Mouse (Mus musculus): ENCODE data around the gene Sf3a1. TPM values are rescaled to one million over a fixed set of nuclear protein-coding genes. Genes with fewer than 3 reads are reported as not detected.
"Not testable (repeated sequence)": the region's sequence is repeated elsewhere in the genome, so short reads cannot be mapped to it uniquely, and the experiment has no call there.

The Sf3a1 gene
- polyA plus RNA-seq, 1 experiment from 2014 or later, result 34.1 TPM

DNA sequence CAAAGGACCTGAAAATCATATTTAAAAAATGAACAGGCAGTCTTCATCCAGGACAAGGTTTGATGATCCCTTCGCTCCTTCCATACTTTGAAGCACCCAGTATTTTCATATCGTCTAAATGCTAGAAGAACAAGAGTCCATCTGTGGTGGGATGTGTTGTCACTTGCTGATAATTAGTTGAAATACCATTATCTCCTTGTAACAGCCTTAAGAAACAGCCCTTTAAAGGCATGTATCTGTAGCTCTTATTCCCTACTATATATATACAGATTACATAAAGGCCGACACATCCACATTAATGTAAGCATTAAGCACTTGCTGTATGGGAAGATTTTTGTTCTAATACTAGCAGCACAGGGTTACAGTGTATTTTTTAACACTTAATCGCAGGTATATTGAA is 31.7 kb upstream of the Sf3a1 start:
- H3K9me3 ChIP-seq (replicated peaks; ENCODE audit: control insufficient read depth, low read length), result peaks cover 12% of the 10 kb centered on the region
- not testable (repeated sequence) for H3K36me3 ChIP-seq (ENCODE audit: control insufficient read depth, insufficient read depth); ATAC-seq (replicated peaks; ENCODE audit: extremely low read depth, insufficient read depth, low FRiP score); H3K27ac ChIP-seq (ENCODE audit: low read length); H3K4me3 ChIP-seq (ENCODE audit: low read length); H3K9ac ChIP-seq (ENCODE audit: low read length); H3K4me2 ChIP-seq (ENCODE audit: low read depth, low read length); H3K4me1 ChIP-seq (ENCODE audit: control insufficient read depth, insufficient read depth, low read length); H3K27me3 ChIP-seq (ENCODE audit: control insufficient read depth, insufficient read depth, low read length)
- WGBS, result 88% methylated on average over 4 of the region's 4 CpGs

- no peaks in the 10 kb centered on the region for H3K9me3 ChIP-seq (replicated peaks; ENCODE audit: control insufficient read depth, low read length)
- no peaks in the 10 kb centered on the region for H3K27me3 ChIP-seq (ENCODE audit: control insufficient read depth, insufficient read depth, low read length)
- H3K4me3 ChIP-seq (ENCODE audit: low read length), result no peak overlapping the region
- H3K9ac ChIP-seq (ENCODE audit: low read length), result no peak overlapping the region
- ATAC-seq (replicated peaks; ENCODE audit: extremely low read depth, insufficient read depth, low FRiP score), result no peak
- H3K27ac ChIP-seq (ENCODE audit: low read length), result no peak overlapping the region
- no peaks in the 10 kb centered on the region for H3K36me3 ChIP-seq (ENCODE audit: control insufficient read depth, insufficient read depth)
- WGBS, result 48% methylated on average over 3 of the region's 3 CpGs
- no peak overlapping the region for H3K4me2 ChIP-seq (ENCODE audit: low read depth, low read length)
- H3K4me1 ChIP-seq (ENCODE audit: control insufficient read depth, insufficient read depth, low read length), result peaks cover 14% of the 10 kb centered on the region
Measured at GRCm38 (mm10) chr11:4133450-4133849, 26.7 kb upstream of the Sf3a1 start.

- no peak overlapping the region for H3K4me3 ChIP-seq (ENCODE audit: low read length)
- peak overlapping the region; percentile 94; the same call in 1 of the 2 replicates for H3K4me2 ChIP-seq (ENCODE audit: low read depth, low read length)
- WGBS, result 54% methylated on average over 6 of the region's 6 CpGs
Measured at GRCm38 (mm10) chr11:4134400-4134799, 25.8 kb upstream of the Sf3a1 start.

GRCm38 (mm10) chr11:4134986-4135935 is 24.9 kb upstream of the Sf3a1 start, which contains the start of gene Rnf215:
Gene Rnf215 (plus strand): TSS chr11:4135202.
- WGBS, result 3% methylated on average over 65 of the region's 66 CpGs
- peak; percentile 95 for ATAC-seq (replicated peaks; ENCODE audit: extremely low read depth, insufficient read depth, low FRiP score)
- Histone ChIP-seq H3K9me3 (replicated peaks; ENCODE audit: control insufficient read depth, low read length) (no peaks in the 10 kb centered on the region), H3K4me2 (ENCODE audit: low read depth, low read length) (peak within 1 kb of the TSS; percentile 94), H3K36me3 (ENCODE audit: control insufficient read depth, insufficient read depth) (peaks cover 3% of the 10 kb centered on the region; the same call in 1 of the 2 replicates), H3K4me3 (ENCODE audit: low read length) (peak within 1 kb of the TSS; percentile 93), H3K9ac (ENCODE audit: low read length) (peak within 1 kb of the TSS; percentile 97), H3K4me1 (ENCODE audit: control insufficient read depth, insufficient read depth, low read length) (peaks cover 14% of the 10 kb centered on the region), H3K27ac (ENCODE audit: low read length) (peak within 1 kb of the TSS; percentile 87), H3K27me3 (ENCODE audit: control insufficient read depth, insufficient read depth, low read length) (no peaks in the 10 kb centered on the region)

More at GRCm38 (mm10) chr11:4134400-4134799, 25.8 kb upstream of the Sf3a1 start:
- Histone ChIP-seq H3K27ac (ENCODE audit: low read length) (no peak overlapping the region), H3K27me3 (ENCODE audit: control insufficient read depth, insufficient read depth, low read length) (no peaks in the 10 kb centered on the region), H3K9me3 (replicated peaks; ENCODE audit: control insufficient read depth, low read length) (no peaks in the 10 kb centered on the region), H3K9ac (ENCODE audit: low read length) (no peak overlapping the region), H3K36me3 (ENCODE audit: control insufficient read depth, insufficient read depth) (no peaks in the 10 kb centered on the region), H3K4me1 (ENCODE audit: control insufficient read depth, insufficient read depth, low read length) (peaks cover 14% of the 10 kb centered on the region)
- ATAC-seq (replicated peaks; ENCODE audit: extremely low read depth, insufficient read depth, low FRiP score), result no peak

DNA sequence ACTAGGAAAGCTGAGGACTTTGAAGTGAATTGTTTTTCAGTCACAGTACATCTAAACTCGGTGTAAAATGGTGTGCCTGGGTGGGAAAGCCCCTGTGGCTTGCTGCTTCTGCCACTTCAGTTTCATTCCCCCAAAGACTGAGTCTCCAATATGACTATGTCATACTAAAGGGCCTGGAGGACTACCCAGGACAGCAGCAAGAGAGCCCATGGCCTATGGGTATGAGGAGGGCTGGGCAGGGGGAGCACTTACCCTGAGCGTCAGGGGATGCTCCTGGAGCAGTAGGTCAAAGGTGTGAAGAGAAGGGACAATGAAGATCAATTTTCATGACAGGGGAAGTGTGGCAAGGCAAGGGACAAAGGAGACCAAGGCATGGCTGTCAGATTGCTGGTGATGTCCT is 21.2 kb upstream of the Sf3a1 start:
- Histone ChIP-seq H3K9me3 (replicated peaks; ENCODE audit: control insufficient read depth, low read length) (no peaks in the 10 kb centered on the region), H3K27me3 (ENCODE audit: control insufficient read depth, insufficient read depth, low read length) (no peaks in the 10 kb centered on the region), H3K4me2 (ENCODE audit: low read depth, low read length) (no peak overlapping the region), H3K9ac (ENCODE audit: low read length) (no peak overlapping the region), H3K27ac (ENCODE audit: low read length) (no peak overlapping the region), H3K36me3 (ENCODE audit: control insufficient read depth, insufficient read depth) (peaks cover 31% of the 10 kb centered on the region), H3K4me1 (ENCODE audit: control insufficient read depth, insufficient read depth, low read length) (peaks cover 14% of the 10 kb centered on the region), H3K4me3 (ENCODE audit: low read length) (no peak overlapping the region)
- WGBS, result 88% methylated on average over 2 of the region's 2 CpGs
- ATAC-seq (replicated peaks; ENCODE audit: extremely low read depth, insufficient read depth, low FRiP score), result no peak

DNA sequence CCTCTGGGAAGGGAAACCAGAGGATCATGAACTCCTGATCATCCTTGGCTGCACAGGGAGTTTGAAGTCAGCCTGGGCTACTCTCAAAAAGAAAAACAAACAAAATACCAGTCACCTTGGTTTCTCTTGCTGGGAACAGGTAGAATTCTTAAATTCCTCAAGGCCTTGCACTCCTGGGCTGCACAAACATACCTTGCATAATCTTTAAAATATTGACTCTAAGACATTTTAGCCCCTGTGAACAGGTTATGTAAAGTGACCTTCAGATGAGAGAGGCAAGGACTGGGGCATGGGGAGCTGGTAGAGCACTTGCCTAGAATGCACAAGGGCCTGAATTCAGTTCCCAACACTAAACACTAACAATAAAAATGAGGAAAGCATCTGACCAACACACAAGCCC is 18.6 kb upstream of the Sf3a1 start:
- Histone ChIP-seq H3K4me2 (ENCODE audit: low read depth, low read length) (no peak overlapping the region), H3K9ac (ENCODE audit: low read length) (no peak overlapping the region), H3K36me3 (ENCODE audit: control insufficient read depth, insufficient read depth) (peaks cover 33% of the 10 kb centered on the region), H3K9me3 (replicated peaks; ENCODE audit: control insufficient read depth, low read length) (no peaks in the 10 kb centered on the region), H3K4me3 (ENCODE audit: low read length) (no peak overlapping the region), H3K27me3 (ENCODE audit: control insufficient read depth, insufficient read depth, low read length) (no peaks in the 10 kb centered on the region), H3K27ac (ENCODE audit: low read length) (no peak overlapping the region), H3K4me1 (ENCODE audit: control insufficient read depth, insufficient read depth, low read length) (no peaks in the 10 kb centered on the region; the same call in 1 of the 2 replicates)
- no peak for ATAC-seq (replicated peaks; ENCODE audit: extremely low read depth, insufficient read depth, low FRiP score)

- Histone ChIP-seq H3K27me3 (ENCODE audit: control insufficient read depth, insufficient read depth, low read length) (no peaks in the 10 kb centered on the region), H3K4me1 (ENCODE audit: control insufficient read depth, insufficient read depth, low read length) (no peaks in the 10 kb centered on the region), H3K27ac (ENCODE audit: low read length) (no peak overlapping the region), H3K4me2 (ENCODE audit: low read depth, low read length) (no peak overlapping the region), H3K9ac (ENCODE audit: low read length) (no peak overlapping the region), H3K36me3 (ENCODE audit: control insufficient read depth, insufficient read depth) (peaks cover 33% of the 10 kb centered on the region), H3K4me3 (ENCODE audit: low read length) (no peak overlapping the region), H3K9me3 (replicated peaks; ENCODE audit: control insufficient read depth, low read length) (no peaks in the 10 kb centered on the region)
- ATAC-seq (replicated peaks; ENCODE audit: extremely low read depth, insufficient read depth, low FRiP score), result no peak
- 80% methylated on average over 4 of the region's 4 CpGs for WGBS
Measured at GRCm38 (mm10) chr11:4142352-4142751, 17.8 kb upstream of the Sf3a1 start.

GRCm38 (mm10) chr11:4143281-4144062 is 16.7 kb upstream of the Sf3a1 start:
- no peak for ATAC-seq (replicated peaks; ENCODE audit: extremely low read depth, insufficient read depth, low FRiP score)
- H3K27ac ChIP-seq (ENCODE audit: low read length), result no peak overlapping the region
- no peaks in the 10 kb centered on the region for H3K4me1 ChIP-seq (ENCODE audit: control insufficient read depth, insufficient read depth, low read length)
- H3K4me2 ChIP-seq (ENCODE audit: low read depth, low read length), result no peak overlapping the region
- H3K36me3 ChIP-seq (ENCODE audit: control insufficient read depth, insufficient read depth), result peaks cover 33% of the 10 kb centered on the region
- no peak overlapping the region for H3K4me3 ChIP-seq (ENCODE audit: low read length)
- no peaks in the 10 kb centered on the region for H3K9me3 ChIP-seq (replicated peaks; ENCODE audit: control insufficient read depth, low read length)
- H3K27me3 ChIP-seq (ENCODE audit: control insufficient read depth, insufficient read depth, low read length), result no peaks in the 10 kb centered on the region
- no peak overlapping the region for H3K9ac ChIP-seq (ENCODE audit: low read length)
- WGBS, result 83% methylated on average over 21 of the region's 21 CpGs

DNA sequence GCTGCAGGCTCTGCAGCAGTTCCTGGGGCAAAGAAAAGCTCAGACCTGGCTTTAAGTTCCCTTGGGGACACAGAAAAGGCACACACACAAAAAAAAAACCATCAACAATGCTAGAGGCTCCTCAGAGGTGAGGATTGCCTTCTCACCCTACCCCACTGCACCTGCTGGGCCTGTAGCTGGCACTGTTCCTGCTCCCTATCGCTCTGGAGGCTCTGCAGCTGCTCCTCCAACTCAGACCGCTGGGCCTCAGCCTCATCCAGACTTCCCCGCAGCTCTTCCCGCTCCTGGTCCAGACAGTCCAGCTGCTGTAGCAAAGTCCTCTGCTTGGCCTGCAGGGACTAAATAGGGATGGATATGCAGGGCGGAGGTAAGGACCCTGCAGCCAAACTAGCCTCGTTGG is 13.8 kb upstream of the Sf3a1 start:
- Histone ChIP-seq H3K4me3 (ENCODE audit: low read length) (no peak overlapping the region), H3K27me3 (ENCODE audit: control insufficient read depth, insufficient read depth, low read length) (no peaks in the 10 kb centered on the region), H3K27ac (ENCODE audit: low read length) (no peak overlapping the region), H3K4me1 (ENCODE audit: control insufficient read depth, insufficient read depth, low read length) (no peaks in the 10 kb centered on the region), H3K9ac (ENCODE audit: low read length) (no peak overlapping the region; the same call in 1 of the 2 replicates), H3K4me2 (ENCODE audit: low read depth, low read length) (no peak overlapping the region), H3K36me3 (ENCODE audit: control insufficient read depth, insufficient read depth) (peaks cover 23% of the 10 kb centered on the region; the same call in 1 of the 2 replicates), H3K9me3 (replicated peaks; ENCODE audit: control insufficient read depth, low read length) (no peaks in the 10 kb centered on the region)
- ATAC-seq (replicated peaks; ENCODE audit: extremely low read depth, insufficient read depth, low FRiP score), result no peak
- 74% methylated on average over 6 of the region's 6 CpGs for WGBS

All from heart, embryonic 16.5 days (tissue).